Mouse (Mus musculus): Measurements from ENCODE around the gene Gdf15.
A peak's percentile ranks its signal among the peaks of the same experiment; 100 is the strongest.

The Gdf15 gene

GRCm38 (mm10) chr8:70606780-70607602 lies 25.3 kb downstream of the Gdf15 start:
- no peak for DNase-seq (ENCODE audit: low spot score)

- no peak for DNase-seq (ENCODE audit: low spot score)
These were observed 26.1 kb downstream of the Gdf15 start for GRCm38 (mm10) chr8:70605871-70606779.

GRCm38 (mm10) chr8:70604558-70604957 lies 27.7 kb downstream of the Gdf15 start:
- DNase-seq (ENCODE audit: low spot score): no peak

- no peak for DNase-seq (ENCODE audit: low spot score)
These were observed 30.0 kb downstream of the Gdf15 start for GRCm38 (mm10) chr8:70602139-70602811.

- DNase-seq (ENCODE audit: low spot score): peak; percentile 98
These were observed 31.0 kb downstream of the Gdf15 start for GRCm38 (mm10) chr8:70601271-70601649.

GRCm38 (mm10) chr8:70600473-70601270 lies 31.6 kb downstream of the Gdf15 start:
- DNase-seq (ENCODE audit: low spot score): peak; percentile 73

GRCm38 (mm10) chr8:70599507-70600290 lies 32.6 kb downstream of the Gdf15 start:
- no peak for DNase-seq (ENCODE audit: low spot score)

- peak; percentile 63 for DNase-seq (ENCODE audit: low spot score)
These were observed 33.5 kb downstream of the Gdf15 start for GRCm38 (mm10) chr8:70598722-70599121.

GRCm38 (mm10) chr8:70598283-70598682 lies 34.0 kb downstream of the Gdf15 start:
- peak; percentile 92 for DNase-seq (ENCODE audit: low spot score)

GRCm38 (mm10) chr8:70597417-70598272 lies 34.6 kb downstream of the Gdf15 start:
- no peak for DNase-seq (ENCODE audit: low spot score)

GRCm38 (mm10) chr8:70596775-70597416 lies 35.4 kb downstream of the Gdf15 start:
- DNase-seq (ENCODE audit: low spot score): no peak

- no peak for DNase-seq (ENCODE audit: low spot score)
These were observed 36.0 kb downstream of the Gdf15 start for GRCm38 (mm10) chr8:70596216-70596615.

- no peak for DNase-seq (ENCODE audit: low spot score)
These were observed 36.4 kb downstream of the Gdf15 start for GRCm38 (mm10) chr8:70595811-70596210.

GRCm38 (mm10) chr8:70594621-70595564 lies 37.4 kb downstream of the Gdf15 start:
- peak; percentile 58 for DNase-seq (ENCODE audit: low spot score)

GRCm38 (mm10) chr8:70593961-70594609 lies 38.2 kb downstream of the Gdf15 start, which contains the start of gene Isyna1:
TSS of gene Isyna1 (plus strand) at chr8:70594373.
- peak; percentile 98 for DNase-seq (ENCODE audit: low spot score)

GRCm38 (mm10) chr8:70593173-70593572 lies 39.1 kb downstream of the Gdf15 start:
- DNase-seq (ENCODE audit: low spot score): no peak

GRCm38 (mm10) chr8:70591569-70591968 lies 40.7 kb downstream of the Gdf15 start:
- DNase-seq (ENCODE audit: low spot score): no peak
